Mouse (Mus musculus) midbrain, embryonic 10.5 days (tissue): ENCODE results near the gene Olfr676. TPM values are rescaled to one million over a fixed set of nuclear protein-coding genes. Genes with fewer than 3 reads are reported as not detected.
"Not testable (repeated sequence)": the region's sequence is repeated elsewhere in the genome, so short reads cannot be mapped to it uniquely, and the experiment has no call there.

Experiments used
- DNase-seq: peaks from one replicate; pipeline ENCODE4 v3.0.0-alpha.2; 2017; ENCODE audit warnings: low spot score
- H3K27ac ChIP-seq: fragments of 300-500 bp; sonication (generic); replicated peaks from 2 replicates; pipeline ENCODE4 v1.5.1; 2016; ENCODE audit warnings: mild to moderate bottlenecking
- H3K27me3 ChIP-seq: fragments of 300-500 bp; sonication (generic); 2 replicates; pipeline ENCODE4 v1.6.1; 2016; ENCODE audit warnings: low read depth, mild to moderate bottlenecking; ENCODE audit not compliant: poor library complexity, severe bottlenecking
- H3K36me3 ChIP-seq: fragments of 300-500 bp; sonication (generic); 2 replicates; pipeline ENCODE4 v1.6.1; 2016; ENCODE audit warnings: mild to moderate bottlenecking, moderate library complexity
- H3K4me1 ChIP-seq: fragments of 300-500 bp; sonication (generic); 2 replicates; pipeline ENCODE4 v1.6.1; 2016
- H3K4me3 ChIP-seq: fragments of 300-500 bp; sonication (generic); 2 replicates; pipeline ENCODE4 v1.5.1; 2016; ENCODE audit warnings: mild to moderate bottlenecking, moderate library complexity
- H3K9me3 ChIP-seq: fragments of 300-500 bp; sonication (generic); replicated peaks from 2 replicates; pipeline ENCODE4 v1.6.1; 2016; ENCODE audit warnings: mild to moderate bottlenecking
- WGBS: fragments of 180-500 bp; shearing (Covaris S2); methylation state at CpG from one replicate; pipeline ENCODE4 v1.1.7; 2016; 5-methylcytosine and 5-hydroxymethylcytosine counted together
- polyA plus RNA-seq: library from polyadenylated mRNA; unstranded; fragments of >200 nt; fragmentation: Nextera tagmentation; extraction: Ambion mirVana; gene quantifications from 2 replicates; pipeline ENCODE4 v1.2.1, GENCODE M21; 2016

The Olfr676 gene
- polyA plus RNA-seq, result not detected in 2 replicates

GRCm38 (mm10) chr7:105032398-105032797 lies at the start of gene Olfr676:
TSS of gene Olfr676 (plus strand) at chr7:105032698.
- Histone ChIP-seq H3K4me1 (no peaks in the 10 kb centered on the region), H3K9me3 (no peaks in the 10 kb centered on the region)

GRCm38 (mm10) chr7:105001929-105002328 lies 30.6 kb upstream of the Olfr676 start, which contains the start of gene Olfr672:
TSS of gene Olfr672 (minus strand) at chr7:105002029.
- Histone ChIP-seq H3K9me3 (no peaks in the 10 kb centered on the region), H3K27me3 (no peaks in the 10 kb centered on the region), H3K4me1 (no peaks in the 10 kb centered on the region), H3K36me3 (no peaks in the 10 kb centered on the region), H3K27ac (no peak within 1 kb of the TSS), H3K4me3 (no peak within 1 kb of the TSS)
- DNase-seq, result no peak

More at GRCm38 (mm10) chr7:105032398-105032797, at the start of gene Olfr676:
- Histone ChIP-seq H3K27me3 (no peaks in the 10 kb centered on the region), H3K27ac (no peak within 1 kb of the TSS), H3K4me3 (no peak within 1 kb of the TSS), H3K36me3 (no peaks in the 10 kb centered on the region)
- DNase-seq, result no peak

- no peaks in the 10 kb centered on the region for H3K9me3 ChIP-seq
- H3K4me1 ChIP-seq, result no peaks in the 10 kb centered on the region
- no peaks in the 10 kb centered on the region for H3K36me3 ChIP-seq
- H3K4me3 ChIP-seq, result no peak overlapping the region
- H3K27me3 ChIP-seq, result no peaks in the 10 kb centered on the region
- no peak overlapping the region for H3K27ac ChIP-seq
- 54% methylated on average over 1 of the region's 1 CpGs for WGBS
- DNase-seq, result no peak
Observed at GRCm38 (mm10) chr7:105022530-105022929, 10.0 kb upstream of the Olfr676 start.

- H3K9me3 ChIP-seq, result no peaks in the 10 kb centered on the region
- H3K27ac ChIP-seq, result no peak within 1 kb of the TSS
- H3K4me1 ChIP-seq, result no peaks in the 10 kb centered on the region
- DNase-seq, result no peak
- no peak within 1 kb of the TSS for H3K4me3 ChIP-seq
- WGBS, result 89% methylated on average over 1 of the region's 1 CpGs
- H3K36me3 ChIP-seq, result no peaks in the 10 kb centered on the region
- no peaks in the 10 kb centered on the region for H3K27me3 ChIP-seq
Observed at GRCm38 (mm10) chr7:105028360-105028759, 4.1 kb upstream of the Olfr676 start, which contains the start of gene Olfr675. TSS of gene Olfr675 (minus strand) at chr7:105028460.

GRCm38 (mm10) chr7:105033836-105034235 lies 1.3 kb downstream of the Olfr676 start:
- H3K27ac ChIP-seq, H3K36me3 ChIP-seq, DNase-seq, H3K4me1 ChIP-seq, H3K9me3 ChIP-seq, H3K27me3 ChIP-seq, H3K4me3 ChIP-seq: not testable (repeated sequence)
- WGBS, result 66% methylated on average over 5 of the region's 5 CpGs

GRCm38 (mm10) chr7:105058951-105059350 lies 26.5 kb downstream of the Olfr676 start:
- Histone ChIP-seq H3K4me1 (no peaks in the 10 kb centered on the region), H3K4me3 (no peak overlapping the region), H3K27me3 (no peaks in the 10 kb centered on the region), H3K9me3 (no peaks in the 10 kb centered on the region), H3K36me3 (no peaks in the 10 kb centered on the region), H3K27ac (no peak overlapping the region)
- DNase-seq, result no peak

- Histone ChIP-seq H3K9me3 (no peaks in the 10 kb centered on the region), H3K4me1 (no peaks in the 10 kb centered on the region), H3K27me3 (no peaks in the 10 kb centered on the region), H3K27ac (no peak within 1 kb of the TSS), H3K36me3 (no peaks in the 10 kb centered on the region), H3K4me3 (no peak within 1 kb of the TSS)
- DNase-seq, result no peak
- 85% methylated on average over 1 of the region's 1 CpGs for WGBS
Observed at GRCm38 (mm10) chr7:105064175-105064574, 31.7 kb downstream of the Olfr676 start, which contains the start of gene Olfr678. TSS of gene Olfr678 (plus strand) at chr7:105064475.

- Histone ChIP-seq H3K4me1 (no peaks in the 10 kb centered on the region), H3K27me3 (no peaks in the 10 kb centered on the region), H3K4me3 (no peak within 1 kb of the TSS), H3K27ac (no peak within 1 kb of the TSS), H3K9me3 (no peaks in the 10 kb centered on the region), H3K36me3 (no peaks in the 10 kb centered on the region)
- DNase-seq, result no peak
- 79% methylated on average over 1 of the region's 1 CpGs for WGBS
Observed at GRCm38 (mm10) chr7:105080905-105081304, 48.4 kb downstream of the Olfr676 start, which contains the start of gene Olfr679. TSS of gene Olfr679 (plus strand) at chr7:105081205.

Other genes with a start within 250 kb of the Olfr676 start
- gene Usp17lb, start 190.1 kb upstream of the Olfr676 start, polyA plus RNA-seq, result not detected in 2 replicates
- gene Usp17la, start 175.7 kb upstream of the Olfr676 start, polyA plus RNA-seq, result not detected in 2 replicates
- not detected in 2 replicates for gene Olfr665, start 154.7 kb upstream of the Olfr676 start, polyA plus RNA-seq
- gene Olfr666, start 136.7 kb upstream of the Olfr676 start, polyA plus RNA-seq, result not detected in 2 replicates
- gene Olfr667, start 111.2 kb upstream of the Olfr676 start, polyA plus RNA-seq, result not detected in 2 replicates
- not detected in 2 replicates for gene Olfr668, start 104.6 kb upstream of the Olfr676 start, polyA plus RNA-seq
- gene Olfr669, start 98.5 kb upstream of the Olfr676 start, polyA plus RNA-seq, result not detected in 2 replicates
- not detected in 2 replicates for gene Olfr670, start 70.1 kb upstream of the Olfr676 start, polyA plus RNA-seq
- gene Olfr671, start 53.6 kb upstream of the Olfr676 start, polyA plus RNA-seq, result not detected in 2 replicates
- not detected in 2 replicates for gene Olfr672, start 30.7 kb upstream of the Olfr676 start, polyA plus RNA-seq
- not detected in 2 replicates for gene Olfr675, start 4.2 kb upstream of the Olfr676 start, polyA plus RNA-seq
- gene Olfr677, start 18.7 kb downstream of the Olfr676 start, polyA plus RNA-seq, result not detected in 2 replicates
- not detected in 2 replicates for gene Olfr678, start 31.8 kb downstream of the Olfr676 start, polyA plus RNA-seq
- not detected in 2 replicates for gene Olfr679, start 48.5 kb downstream of the Olfr676 start, polyA plus RNA-seq
- not detected in 2 replicates for gene Olfr680-ps1, start 60.1 kb downstream of the Olfr676 start, polyA plus RNA-seq
- gene Olfr681, start 84.1 kb downstream of the Olfr676 start, polyA plus RNA-seq, result not detected in 2 replicates
- not detected in 2 replicates for gene Olfr683, start 114.3 kb downstream of the Olfr676 start, polyA plus RNA-seq
- gene Olfr684, start 131.0 kb downstream of the Olfr676 start, polyA plus RNA-seq, result not detected in 2 replicates
- gene Olfr685, start 153.3 kb downstream of the Olfr676 start, polyA plus RNA-seq, result not detected in 2 replicates
- gene Olfr686, start 174.8 kb downstream of the Olfr676 start, polyA plus RNA-seq, result not detected in 2 replicates